Mouse (Mus musculus) myocyte (in vitro differentiated cells): ENCODE results near the gene Impdh2. TPM values are rescaled to one million over a fixed set of nuclear protein-coding genes. Genes with fewer than 3 reads are reported as not detected.

Experiments used
- H3K27me3 ChIP-seq: one replicate; pipeline ENCODE4 v1.6.1; 2011; ENCODE audit not compliant: control insufficient read depth, insufficient read depth, insufficient read length
- H3K36me3 ChIP-seq: one replicate; pipeline ENCODE4 v1.6.1; 2011; ENCODE audit not compliant: control insufficient read depth, insufficient read depth
- H3K4me2 ChIP-seq: one replicate; pipeline ENCODE4 v1.6.1; 2011; ENCODE audit warnings: low read depth, control low read depth
- H3K4me3 ChIP-seq: one replicate; pipeline ENCODE4 v1.5.1; 2011; ENCODE audit warnings: mild to moderate bottlenecking, control low read depth, moderate library complexity
- H3K79me2 ChIP-seq: one replicate; pipeline ENCODE4 v1.6.1; 2011; ENCODE audit not compliant: control insufficient read depth, insufficient read depth
- H3ac ChIP-seq: one replicate; pipeline ENCODE4 v1.6.1; 2011; ENCODE audit not compliant: control insufficient read depth, insufficient read length
- CEBPB ChIP-seq: IDR thresholded peaks from 2 replicates; pipeline ENCODE4 v1.6.1; 2011; ENCODE audit warnings: mild to moderate bottlenecking, moderate library complexity; ENCODE audit not compliant: poor library complexity, insufficient read depth, severe bottlenecking
- E2F4 ChIP-seq: IDR thresholded peaks from one replicate; pipeline ENCODE4 v1.6.1; 2011; ENCODE audit warnings: mild to moderate bottlenecking, control low read depth, moderate library complexity; ENCODE audit not compliant: insufficient read depth
- MAX ChIP-seq: IDR thresholded peaks from one replicate; pipeline ENCODE4 v1.6.1; 2011; ENCODE audit warnings: low read depth, mild to moderate bottlenecking, control low read depth
- MYOD1 ChIP-seq, 3 experiments: IDR thresholded peaks; one replicate each; pipeline ENCODE4 v1.6.1; 2011; ENCODE audit warnings: control low read depth in 2 of 3, low read depth in 2 of 3, mild to moderate bottlenecking in 2 of 3, moderate library complexity in 1 of 3; ENCODE audit not compliant: insufficient read length in 2 of 3, control insufficient read depth in 1 of 3
- MYOG ChIP-seq, 3 experiments: IDR thresholded peaks; one replicate each; pipeline ENCODE4 v1.6.1; 2011; ENCODE audit warnings: control low read depth in 2 of 3, low read depth in 2 of 3, mild to moderate bottlenecking in 2 of 3; ENCODE audit not compliant: insufficient read length in 2 of 3, control insufficient read depth in 1 of 3, insufficient read depth in 1 of 3
- POLR2A ChIP-seq: IDR thresholded peaks from one replicate; pipeline ENCODE4 v1.6.1; 2011; ENCODE audit warnings: low read depth, mild to moderate bottlenecking, control low read depth, moderate library complexity; ENCODE audit not compliant: insufficient read length
- POLR2AphosphoS2 ChIP-seq: IDR thresholded peaks from one replicate; pipeline ENCODE4 v1.6.1; 2011; ENCODE audit warnings: low read depth, control low read depth; ENCODE audit not compliant: insufficient read length
- REST ChIP-seq: IDR thresholded peaks from one replicate; pipeline ENCODE4 v1.6.1; 2011; ENCODE audit warnings: mild to moderate bottlenecking, control low read depth, moderate library complexity; ENCODE audit not compliant: insufficient read depth, insufficient read length
- SRF ChIP-seq: IDR thresholded peaks from one replicate; pipeline ENCODE4 v1.6.1; 2011; ENCODE audit warnings: low read depth; ENCODE audit not compliant: control insufficient read depth, insufficient read length
- TCF12 ChIP-seq: IDR thresholded peaks from one replicate; pipeline ENCODE4 v1.6.1; 2011; ENCODE audit warnings: mild to moderate bottlenecking, control low read depth; ENCODE audit not compliant: poor library complexity, insufficient read depth, severe bottlenecking
- TCF3 ChIP-seq: IDR thresholded peaks from one replicate; pipeline ENCODE4 v1.6.1; 2011; ENCODE audit warnings: low read depth, control low read depth; ENCODE audit not compliant: insufficient read length
- USF1 ChIP-seq: IDR thresholded peaks from one replicate; pipeline ENCODE4 v1.6.1; 2011; ENCODE audit warnings: low read depth, mild to moderate bottlenecking, control low read depth, moderate library complexity
- polyA plus RNA-seq: library from polyadenylated mRNA; unstranded; fragments of >200 nt; fragmentation: generic; extraction: Trizol; gene quantifications from one replicate; pipeline ENCODE4 v1.2.1, GENCODE M21; 2012; ENCODE audit warnings: missing spikeins

Gene Impdh2
- polyA plus RNA-seq, 1 experiment = 129 TPM

GRCm38 (mm10) chr9:108521604-108522003, 38.5 kb upstream of the Impdh2 start:
- Histone ChIP-seq H3K36me3 (peaks cover 3% of the 10 kb centered on the region), H3K27me3 (no peaks in the 10 kb centered on the region), H3K79me2 (peaks cover 89% of the 10 kb centered on the region), H3K4me2 (peak overlapping the region; percentile 30), H3K4me3 (no peak overlapping the region), H3ac (no peak overlapping the region)
- TF ChIP-seq CEBPB (no peak), POLR2AphosphoS2 (no peak), TCF3 (no peak), SRF (no peak), USF1 (no peak), REST (no peak), E2F4 (no peak), MYOD1 (IDR thresholded peaks at IDR 0.05; ENCODE audit: control insufficient read depth in 1 of 3, insufficient read length in 2 of 3, low read depth in 2 of 3) (no peak), POLR2A (no peak), MAX (no peak), MYOG (IDR thresholded peaks at IDR 0.05; ENCODE audit: control insufficient read depth in 1 of 3, insufficient read depth in 1 of 3, insufficient read length in 2 of 3, low read depth in 2 of 3) (no peak), TCF12 (no peak)

DNA sequence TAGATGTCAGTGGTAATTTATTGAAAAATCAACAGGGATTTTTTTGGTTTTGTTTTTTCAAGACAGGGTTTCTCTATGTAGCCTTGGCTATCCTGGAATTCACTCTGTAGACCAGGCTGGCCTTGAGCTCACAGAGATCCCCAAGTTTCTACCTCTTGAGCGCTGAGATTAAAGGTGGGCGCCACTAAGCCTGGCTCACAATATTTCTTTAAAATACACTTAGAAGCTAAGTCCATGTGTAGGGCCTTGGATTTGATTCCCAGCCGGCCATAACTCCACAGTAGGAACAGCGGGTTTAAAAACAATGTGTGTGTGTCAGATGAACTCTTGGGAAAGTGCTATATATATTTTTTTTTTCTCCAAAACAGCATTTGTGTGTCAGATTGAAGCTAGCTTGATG, 36.7 kb upstream of the Impdh2 start:
- TF ChIP-seq TCF3 = no peak
- no peak for TF ChIP-seq SRF
- TF ChIP-seq POLR2AphosphoS2 = no peak
- TF ChIP-seq POLR2A = no peak
- TF ChIP-seq USF1 = no peak
- no peak for TF ChIP-seq MYOD1 (IDR thresholded peaks at IDR 0.05; ENCODE audit: control insufficient read depth in 1 of 3, insufficient read length in 2 of 3, low read depth in 2 of 3)
- no peak for TF ChIP-seq MYOG (IDR thresholded peaks at IDR 0.05; ENCODE audit: control insufficient read depth in 1 of 3, insufficient read depth in 1 of 3, insufficient read length in 2 of 3, low read depth in 2 of 3)
- no peak for TF ChIP-seq TCF12
- Histone ChIP-seq H3K4me3 (no peak overlapping the region), H3K4me2 (no peak overlapping the region), H3K27me3 (no peaks in the 10 kb centered on the region), H3K36me3 (peaks cover 12% of the 10 kb centered on the region), H3K79me2 (peaks cover 100% of the 10 kb centered on the region), H3ac (no peak overlapping the region)

DNA sequence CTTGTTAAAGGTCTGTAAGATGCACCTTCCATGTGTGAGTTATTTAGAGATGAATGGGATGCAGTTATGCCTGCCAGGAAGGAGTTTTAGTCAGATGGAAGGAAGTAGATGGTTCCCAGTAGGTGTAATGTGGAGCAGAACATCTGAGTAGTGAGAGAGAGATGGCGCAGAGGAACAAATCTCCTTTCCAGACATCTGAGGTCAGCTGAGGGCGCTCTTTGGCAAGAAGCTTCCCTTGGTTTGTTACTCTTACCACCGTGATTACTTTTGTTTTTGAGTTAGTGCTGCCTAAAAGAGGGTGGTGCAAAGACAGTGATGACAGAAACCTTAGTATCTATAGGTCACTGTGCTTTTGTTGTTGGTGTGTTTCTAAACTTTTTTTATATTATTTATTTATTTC, 34.7 kb upstream of the Impdh2 start:
- TF ChIP-seq MYOG (IDR thresholded peaks at IDR 0.05; ENCODE audit: control insufficient read depth in 1 of 3, insufficient read depth in 1 of 3, insufficient read length in 2 of 3, low read depth in 2 of 3) (no peak), CEBPB (no peak), USF1 (no peak), SRF (no peak), TCF12 (no peak), MYOD1 (IDR thresholded peaks at IDR 0.05; ENCODE audit: control insufficient read depth in 1 of 3, insufficient read length in 2 of 3, low read depth in 2 of 3) (no peak), MAX (no peak), POLR2A (no peak), REST (no peak), E2F4 (no peak), POLR2AphosphoS2 (no peak), TCF3 (no peak)
- Histone ChIP-seq H3K27me3 (no peaks in the 10 kb centered on the region), H3K36me3 (peaks cover 32% of the 10 kb centered on the region), H3K4me2 (no peak overlapping the region), H3K4me3 (no peak overlapping the region), H3K79me2 (peaks cover 85% of the 10 kb centered on the region), H3ac (no peak overlapping the region)

GRCm38 (mm10) chr9:108530954-108531353, 29.1 kb upstream of the Impdh2 start:
- Histone ChIP-seq H3ac (no peak overlapping the region), H3K4me3 (no peak overlapping the region), H3K27me3 (no peaks in the 10 kb centered on the region), H3K36me3 (peaks cover 60% of the 10 kb centered on the region), H3K4me2 (no peak overlapping the region), H3K79me2 (peaks cover 32% of the 10 kb centered on the region)
- TF ChIP-seq USF1 (no peak), POLR2A (no peak), POLR2AphosphoS2 (no peak), MAX (no peak), CEBPB (no peak), REST (no peak), TCF3 (no peak), MYOG (IDR thresholded peaks at IDR 0.05; ENCODE audit: control insufficient read depth in 1 of 3, insufficient read depth in 1 of 3, insufficient read length in 2 of 3, low read depth in 2 of 3) (no peak), SRF (no peak), MYOD1 (IDR thresholded peaks at IDR 0.05; ENCODE audit: control insufficient read depth in 1 of 3, insufficient read length in 2 of 3, low read depth in 2 of 3) (no peak), E2F4 (no peak), TCF12 (no peak)

GRCm38 (mm10) chr9:108531496-108531895, 28.6 kb upstream of the Impdh2 start:
- no peak overlapping the region for H3K4me2 ChIP-seq
- H3K79me2 ChIP-seq = peaks cover 32% of the 10 kb centered on the region
- no peak for TF ChIP-seq MAX
- no peak for TF ChIP-seq POLR2A
- TF ChIP-seq MYOG (IDR thresholded peaks at IDR 0.05; ENCODE audit: control insufficient read depth in 1 of 3, insufficient read depth in 1 of 3, insufficient read length in 2 of 3, low read depth in 2 of 3) = no peak
- no peak for TF ChIP-seq USF1
- TF ChIP-seq MYOD1 (IDR thresholded peaks at IDR 0.05; ENCODE audit: control insufficient read depth in 1 of 3, insufficient read length in 2 of 3, low read depth in 2 of 3) = no peak
- no peak for TF ChIP-seq E2F4
- TF ChIP-seq POLR2AphosphoS2 = no peak
- no peak for TF ChIP-seq REST
- TF ChIP-seq CEBPB = no peak
- no peak for TF ChIP-seq TCF12
- no peak for TF ChIP-seq TCF3
- TF ChIP-seq SRF = no peak

More at GRCm38 (mm10) chr9:108531496-108531895, 28.6 kb upstream of the Impdh2 start:
- H3K36me3 ChIP-seq = peaks cover 66% of the 10 kb centered on the region
- no peaks in the 10 kb centered on the region for H3K27me3 ChIP-seq
- no peak overlapping the region for H3K4me3 ChIP-seq
- H3ac ChIP-seq = no peak overlapping the region
